Mouse (Mus musculus): ENCODE data around the gene Zfp988. TPM values are rescaled to one million over a fixed set of nuclear protein-coding genes. Genes with fewer than 3 reads are reported as not detected.
"Not testable (repeated sequence)": the region's sequence is repeated elsewhere in the genome, so short reads cannot be mapped to it uniquely, and the experiment has no call there.

Gene Zfp988
- polyA plus RNA-seq, 1 experiment from 2014 or later: not detected

GRCm38 (mm10) chr4:147302375-147302774 lies 3.1 kb upstream of the Zfp988 start:
- not testable (repeated sequence) for H3K27me3 ChIP-seq (replicated peaks; ENCODE audit: control insufficient read depth, insufficient read depth, low read length); H3K4me1 ChIP-seq (replicated peaks; ENCODE audit: control insufficient read depth, insufficient read depth, low read length); H3K27ac ChIP-seq (ENCODE audit: low read length); H3K9ac ChIP-seq (replicated peaks; ENCODE audit: low read depth, low read length); H3K36me3 ChIP-seq (ENCODE audit: control insufficient read depth, insufficient read depth); ATAC-seq; H3K4me3 ChIP-seq (replicated peaks; ENCODE audit: low read length); H3K9me3 ChIP-seq (ENCODE audit: control insufficient read depth, low read length); H3K4me2 ChIP-seq (ENCODE audit: low read length)

GRCm38 (mm10) chr4:147335036-147335690 lies 29.7 kb downstream of the Zfp988 start:
- not testable (repeated sequence) for ATAC-seq; H3K36me3 ChIP-seq (ENCODE audit: control insufficient read depth, insufficient read depth); H3K4me2 ChIP-seq (ENCODE audit: low read length); H3K9ac ChIP-seq (replicated peaks; ENCODE audit: low read depth, low read length); H3K4me3 ChIP-seq (replicated peaks; ENCODE audit: low read length); H3K4me1 ChIP-seq (replicated peaks; ENCODE audit: control insufficient read depth, insufficient read depth, low read length); H3K27me3 ChIP-seq (replicated peaks; ENCODE audit: control insufficient read depth, insufficient read depth, low read length); H3K27ac ChIP-seq (ENCODE audit: low read length)
- WGBS: 91% methylated on average over 2 of the region's 2 CpGs
- H3K9me3 ChIP-seq (ENCODE audit: control insufficient read depth, low read length): peaks cover 48% of the 10 kb centered on the region

- not testable (repeated sequence) for H3K4me2 ChIP-seq (ENCODE audit: low read length); H3K4me1 ChIP-seq (replicated peaks; ENCODE audit: control insufficient read depth, insufficient read depth, low read length); ATAC-seq; H3K27me3 ChIP-seq (replicated peaks; ENCODE audit: control insufficient read depth, insufficient read depth, low read length); H3K36me3 ChIP-seq (ENCODE audit: control insufficient read depth, insufficient read depth); H3K4me3 ChIP-seq (replicated peaks; ENCODE audit: low read length); H3K9ac ChIP-seq (replicated peaks; ENCODE audit: low read depth, low read length); H3K27ac ChIP-seq (ENCODE audit: low read length)
- WGBS: 47% methylated on average over 1 of the region's 1 CpGs
- H3K9me3 ChIP-seq (ENCODE audit: control insufficient read depth, low read length): peaks cover 51% of the 10 kb centered on the region
Observed at GRCm38 (mm10) chr4:147335691-147336367, 30.4 kb downstream of the Zfp988 start.

- H3K9ac ChIP-seq (replicated peaks; ENCODE audit: low read depth, low read length); ATAC-seq; H3K4me3 ChIP-seq (replicated peaks; ENCODE audit: low read length); H3K4me2 ChIP-seq (ENCODE audit: low read length); H3K27me3 ChIP-seq (replicated peaks; ENCODE audit: control insufficient read depth, insufficient read depth, low read length); H3K4me1 ChIP-seq (replicated peaks; ENCODE audit: control insufficient read depth, insufficient read depth, low read length); H3K36me3 ChIP-seq (ENCODE audit: control insufficient read depth, insufficient read depth); H3K27ac ChIP-seq (ENCODE audit: low read length): not testable (repeated sequence)
- peaks cover 52% of the 10 kb centered on the region for H3K9me3 ChIP-seq (ENCODE audit: control insufficient read depth, low read length)
- WGBS: 70% methylated on average over 6 of the region's 6 CpGs
Observed at GRCm38 (mm10) chr4:147336368-147337195, 31.1 kb downstream of the Zfp988 start.

- ATAC-seq; H3K27me3 ChIP-seq (replicated peaks; ENCODE audit: control insufficient read depth, insufficient read depth, low read length); H3K4me3 ChIP-seq (replicated peaks; ENCODE audit: low read length); H3K36me3 ChIP-seq (ENCODE audit: control insufficient read depth, insufficient read depth); H3K27ac ChIP-seq (ENCODE audit: low read length); H3K9ac ChIP-seq (replicated peaks; ENCODE audit: low read depth, low read length); H3K4me1 ChIP-seq (replicated peaks; ENCODE audit: control insufficient read depth, insufficient read depth, low read length); H3K4me2 ChIP-seq (ENCODE audit: low read length): not testable (repeated sequence)
- WGBS: 88% methylated on average over 2 of the region's 2 CpGs
- H3K9me3 ChIP-seq (ENCODE audit: control insufficient read depth, low read length): peaks cover 52% of the 10 kb centered on the region
Observed at GRCm38 (mm10) chr4:147337520-147337919, 32.0 kb downstream of the Zfp988 start.

GRCm38 (mm10) chr4:147338032-147338610 lies 32.6 kb downstream of the Zfp988 start:
- no peaks in the 10 kb centered on the region for H3K4me1 ChIP-seq (replicated peaks; ENCODE audit: control insufficient read depth, insufficient read depth, low read length)
- no peaks in the 10 kb centered on the region for H3K27me3 ChIP-seq (replicated peaks; ENCODE audit: control insufficient read depth, insufficient read depth, low read length)
- ATAC-seq: no peak
- no peak overlapping the region for H3K27ac ChIP-seq (ENCODE audit: low read length)
- no peaks in the 10 kb centered on the region for H3K36me3 ChIP-seq (ENCODE audit: control insufficient read depth, insufficient read depth)
- no peak overlapping the region for H3K9ac ChIP-seq (replicated peaks; ENCODE audit: low read depth, low read length)
- 71% methylated on average over 5 of the region's 5 CpGs for WGBS
- H3K4me2 ChIP-seq (ENCODE audit: low read length): no peak overlapping the region
- H3K4me3 ChIP-seq (replicated peaks; ENCODE audit: low read length): no peak overlapping the region
- H3K9me3 ChIP-seq (ENCODE audit: control insufficient read depth, low read length): peaks cover 53% of the 10 kb centered on the region

- H3K4me1 ChIP-seq (replicated peaks; ENCODE audit: control insufficient read depth, insufficient read depth, low read length); H3K36me3 ChIP-seq (ENCODE audit: control insufficient read depth, insufficient read depth); ATAC-seq; H3K27ac ChIP-seq (ENCODE audit: low read length); H3K4me2 ChIP-seq (ENCODE audit: low read length); H3K27me3 ChIP-seq (replicated peaks; ENCODE audit: control insufficient read depth, insufficient read depth, low read length); H3K4me3 ChIP-seq (replicated peaks; ENCODE audit: low read length); H3K9ac ChIP-seq (replicated peaks; ENCODE audit: low read depth, low read length): not testable (repeated sequence)
- WGBS: 78% methylated on average over 3 of the region's 3 CpGs
- H3K9me3 ChIP-seq (ENCODE audit: control insufficient read depth, low read length): peaks cover 59% of the 10 kb centered on the region
Observed at GRCm38 (mm10) chr4:147338706-147339105, 33.2 kb downstream of the Zfp988 start.

GRCm38 (mm10) chr4:147339601-147340219 lies 34.2 kb downstream of the Zfp988 start:
- ATAC-seq; H3K27me3 ChIP-seq (replicated peaks; ENCODE audit: control insufficient read depth, insufficient read depth, low read length); H3K27ac ChIP-seq (ENCODE audit: low read length); H3K9ac ChIP-seq (replicated peaks; ENCODE audit: low read depth, low read length); H3K4me3 ChIP-seq (replicated peaks; ENCODE audit: low read length); H3K4me2 ChIP-seq (ENCODE audit: low read length); H3K4me1 ChIP-seq (replicated peaks; ENCODE audit: control insufficient read depth, insufficient read depth, low read length); H3K36me3 ChIP-seq (ENCODE audit: control insufficient read depth, insufficient read depth): not testable (repeated sequence)
- peaks cover 57% of the 10 kb centered on the region for H3K9me3 ChIP-seq (ENCODE audit: control insufficient read depth, low read length)
- WGBS: 72% methylated on average over 7 of the region's 7 CpGs

- H3K36me3 ChIP-seq (ENCODE audit: control insufficient read depth, insufficient read depth); H3K4me1 ChIP-seq (replicated peaks; ENCODE audit: control insufficient read depth, insufficient read depth, low read length); H3K4me3 ChIP-seq (replicated peaks; ENCODE audit: low read length); H3K27me3 ChIP-seq (replicated peaks; ENCODE audit: control insufficient read depth, insufficient read depth, low read length); H3K9ac ChIP-seq (replicated peaks; ENCODE audit: low read depth, low read length); H3K27ac ChIP-seq (ENCODE audit: low read length); H3K4me2 ChIP-seq (ENCODE audit: low read length); ATAC-seq: not testable (repeated sequence)
- 65% methylated on average over 3 of the region's 3 CpGs for WGBS
- H3K9me3 ChIP-seq (ENCODE audit: control insufficient read depth, low read length): peaks cover 53% of the 10 kb centered on the region
Observed at GRCm38 (mm10) chr4:147340236-147340635, 34.8 kb downstream of the Zfp988 start.
